In genomic region chr4:117124518-117125347, GRCm38 (mm10) we compare ENCODE assay signal across 8 mouse cellular contexts. TPM values are rescaled to one million over a fixed set of nuclear protein-coding genes. Genes with fewer than 3 reads are reported as not detected.
DNase-seq lines count a peak whose midpoint lies in the region; ATAC-seq and TF ChIP-seq lines count a peak whose summit lies in the region.

No protein-coding gene starts in this region.

- TF ChIP-seq CTCF in G1E (IDR thresholded peaks at IDR 0.05; ENCODE audit: low read depth, low read length): no peak
- no peak for TF ChIP-seq CTCF in forebrain, postnatal 0 days (IDR thresholded peaks at IDR 0.05; ENCODE audit: low read depth)
- TF ChIP-seq CTCF in liver, postnatal 0 days (IDR thresholded peaks at IDR 0.05; ENCODE audit: low read depth): 0 out of 2 replicates have a peak, but pooled peaks have one; percentile 5

- no peaks in the 10 kb centered on the region for H3K9me3 ChIP-seq in G1E (replicated peaks)
- no peaks in the 10 kb centered on the region for H3K9me3 ChIP-seq in forebrain, postnatal 0 days (ENCODE audit: low read length)
- no peaks in the 10 kb centered on the region for H3K9me3 ChIP-seq in intestine, embryonic 14.5 days (ENCODE audit: control insufficient read depth, low read length)
- no peaks in the 10 kb centered on the region for H3K9me3 ChIP-seq in liver, postnatal 0 days (ENCODE audit: low read length)
- no peaks in the 10 kb centered on the region for H3K9me3 ChIP-seq in neural tube, embryonic 15.5 days (replicated peaks)

- no peak; the same call in 1 of the 2 replicates for TF ChIP-seq EP300 in liver, postnatal 0 days (IDR thresholded peaks at IDR 0.05; ENCODE audit: low read depth)

- 0 out of 2 replicates have a peak overlapping the region, but pooled peaks have one; percentile 1 for H3K4me2 ChIP-seq in forebrain, postnatal 0 days (ENCODE audit: low read depth)
- H3K4me2 ChIP-seq in intestine, embryonic 14.5 days (ENCODE audit: low read length): peak overlapping the region; percentile 39
- peak overlapping the region; percentile 47 for H3K4me2 ChIP-seq in liver, postnatal 0 days (ENCODE audit: low read depth, low read length)
- H3K4me2 ChIP-seq in neural tube, embryonic 15.5 days: peak overlapping the region; percentile 13

- ATAC-seq in G1E (ENCODE audit: extremely low read depth, insufficient number of reproducible peaks, low FRiP score, poor library complexity, severe bottlenecking): peak; percentile 46
- ATAC-seq in forebrain, postnatal 0 days: no peak
- ATAC-seq in intestine, embryonic 14.5 days (replicated peaks; ENCODE audit: low FRiP score, low TSS enrichment, low read depth): no peak
- no peak for ATAC-seq in liver, postnatal 0 days
- no peak for ATAC-seq in neural tube, embryonic 15.5 days (ENCODE audit: low FRiP score)

- H3K36me3 ChIP-seq in G1E (replicated peaks): peaks cover 37% of the 10 kb centered on the region
- peaks cover 15% of the 10 kb centered on the region for H3K36me3 ChIP-seq in forebrain, postnatal 0 days (ENCODE audit: insufficient read depth)
- H3K36me3 ChIP-seq in intestine, embryonic 14.5 days (ENCODE audit: control insufficient read depth, insufficient read depth, low read length): 0 out of 2 replicates have a peak, but pooled peaks cover 4% of the 10 kb centered on the region
- H3K36me3 ChIP-seq in liver, postnatal 0 days (replicated peaks; ENCODE audit: insufficient read depth, low read length): peaks cover 16% of the 10 kb centered on the region
- H3K36me3 ChIP-seq in neural tube, embryonic 15.5 days: peaks cover 21% of the 10 kb centered on the region

- H3K27me3 ChIP-seq in G1E (ENCODE audit: insufficient read depth, low read length): no peaks in the 10 kb centered on the region
- no peaks in the 10 kb centered on the region for H3K27me3 ChIP-seq in forebrain, postnatal 0 days (ENCODE audit: insufficient read depth, low read length)
- no peaks in the 10 kb centered on the region for H3K27me3 ChIP-seq in intestine, embryonic 14.5 days (replicated peaks; ENCODE audit: control insufficient read depth, insufficient read depth, low read length)
- no peaks in the 10 kb centered on the region for H3K27me3 ChIP-seq in liver, postnatal 0 days (ENCODE audit: insufficient read depth, low read length)
- no peaks in the 10 kb centered on the region for H3K27me3 ChIP-seq in neural tube, embryonic 15.5 days (replicated peaks)

- H3K9ac ChIP-seq in forebrain, postnatal 0 days: peak overlapping the region; percentile 44
- H3K9ac ChIP-seq in intestine, embryonic 14.5 days (ENCODE audit: low read length): peak overlapping the region; percentile 31; the same call in 1 of the 2 replicates
- H3K9ac ChIP-seq in liver, postnatal 0 days (replicated peaks): 0 out of 2 replicates have a peak overlapping the region, but pooled peaks have one; percentile 24
- H3K9ac ChIP-seq in neural tube, embryonic 15.5 days (replicated peaks): peak overlapping the region; percentile 43; the same call in 1 of the 2 replicates

- DNase-seq in B cell, adult 2 months: peak; percentile 70 to 73
- peak; percentile 69 for DNase-seq in G1E (ENCODE audit: low spot score)
- no peak for DNase-seq in forebrain, postnatal 0 days
- no peak for DNase-seq in intestine, embryonic 14.5 days (ENCODE audit: low spot score)
- peak; percentile 62 for DNase-seq in liver, postnatal 0 days
- no peak for DNase-seq in urinary bladder, postnatal 10 days (ENCODE audit: low spot score)
- DNase-seq in right cerebral cortex, postnatal 36 days (ENCODE audit: low spot score in 2 of 2): no peak

- H3K4me1 ChIP-seq in G1E (ENCODE audit: insufficient read depth, low read depth, low read length): peaks cover 71% of the 10 kb centered on the region
- H3K4me1 ChIP-seq in forebrain, postnatal 0 days (ENCODE audit: insufficient read depth): peaks cover 14% of the 10 kb centered on the region
- H3K4me1 ChIP-seq in intestine, embryonic 14.5 days (replicated peaks; ENCODE audit: control insufficient read depth, insufficient read depth, low read length): peaks cover 34% of the 10 kb centered on the region
- peaks cover 43% of the 10 kb centered on the region for H3K4me1 ChIP-seq in liver, postnatal 0 days (ENCODE audit: insufficient read depth)
- H3K4me1 ChIP-seq in neural tube, embryonic 15.5 days: peaks cover 30% of the 10 kb centered on the region

- 77% methylated on average over 14 of the region's 14 CpGs for WGBS in forebrain, postnatal 0 days
- 60% methylated on average over 14 of the region's 14 CpGs for WGBS in intestine, embryonic 14.5 days
- WGBS in liver, postnatal 0 days (ENCODE audit: insufficient replicate concordance): 23% methylated on average over 14 of the region's 14 CpGs
- whole genome bisulfite sequencing in neural tube, embryonic 15.5 days: 70% methylated on average over 14 of the region's 14 CpGs

- peak overlapping the region; percentile 58; the same call in 1 of the 2 replicates for H3K4me3 ChIP-seq in G1E (ENCODE audit: low read depth, low read length)
- H3K4me3 ChIP-seq in forebrain, postnatal 0 days (ENCODE audit: low read depth, low read length): no peak overlapping the region
- no peak overlapping the region; the same call in 1 of the 2 replicates for H3K4me3 ChIP-seq in intestine, embryonic 14.5 days (ENCODE audit: low read depth, low read length)
- H3K4me3 ChIP-seq in liver, postnatal 0 days (ENCODE audit: low read depth, low read length): 0 out of 2 replicates have a peak overlapping the region, but pooled peaks have one; percentile 9
- no peak overlapping the region for H3K4me3 ChIP-seq in neural tube, embryonic 15.5 days (replicated peaks)

- peak overlapping the region; percentile 72 for H3K27ac ChIP-seq in forebrain, postnatal 0 days (ENCODE audit: low read depth, low read length)
- peak overlapping the region; percentile 78 for H3K27ac ChIP-seq in intestine, embryonic 14.5 days (ENCODE audit: low read depth)
- peak overlapping the region; percentile 89 for H3K27ac ChIP-seq in liver, postnatal 0 days (ENCODE audit: low read depth)
- H3K27ac ChIP-seq in neural tube, embryonic 15.5 days (replicated peaks): peak overlapping the region; percentile 76

RNA-seq across cellular contexts. Expression of gene Btbd19, which starts 0.8 kb away (rescaled TPM):
- total RNA-seq in G1E (2014; fragmentation: Nextera tagmentation) (34.6 and 46.3 TPM in 2 replicates), G1E (2017) (12.3 and 12.8 TPM in 2 replicates)
- 20.0 and 33.5 TPM in 2 replicates for polyA plus RNA-seq in G1E (2012)
- 5.5 and 11.4 TPM in 2 replicates for total RNA-seq in forebrain, postnatal 0 days (2014; rRNA removed)
- polyA plus RNA-seq in forebrain, postnatal 0 days (2015; fragmentation: Nextera tagmentation; extraction: Ambion mirVana): 4.1 and 6.0 TPM in 2 replicates
- polyA plus RNA-seq in intestine, embryonic 14.5 days (2014; fragmentation: Nextera tagmentation; extraction: Ambion mirVana): 6.6 and 7.2 TPM in 2 replicates
- polyA plus RNA-seq in liver, postnatal 0 days (2015; fragmentation: Nextera tagmentation; extraction: Ambion mirVana): 2.3 and 2.5 TPM in 2 replicates
- 4.7 and 5.5 TPM in 2 replicates for polyA plus RNA-seq in neural tube, embryonic 15.5 days (2015; fragmentation: Nextera tagmentation; extraction: Ambion mirVana)

RNA-seq across cellular contexts. Expression of gene Tctex1d4, which starts 1.9 kb away (rescaled TPM):
- total RNA-seq in G1E (2014; fragmentation: Nextera tagmentation) (1.7 TPM in 1 of 2 replicates, not detected in the other), G1E (2017) (1.8 TPM in 2 replicates)
- 2.4 and 3.3 TPM in 2 replicates for polyA plus RNA-seq in G1E (2012)
- 3.1 and 6.2 TPM in 2 replicates for total RNA-seq in forebrain, postnatal 0 days (2014; rRNA removed)
- 1.3 and 1.7 TPM in 2 replicates for polyA plus RNA-seq in forebrain, postnatal 0 days (2015; fragmentation: Nextera tagmentation; extraction: Ambion mirVana)
- not detected in 2 replicates for polyA plus RNA-seq in intestine, embryonic 14.5 days (2014; fragmentation: Nextera tagmentation; extraction: Ambion mirVana)
- polyA plus RNA-seq in liver, postnatal 0 days (2015; fragmentation: Nextera tagmentation; extraction: Ambion mirVana): 0.33 TPM in 1 of 2 replicates, not detected in the other
- polyA plus RNA-seq in neural tube, embryonic 15.5 days (2015; fragmentation: Nextera tagmentation; extraction: Ambion mirVana): not detected in 2 replicates

RNA-seq across cellular contexts. Expression of gene Plk3, which starts 9.0 kb away (rescaled TPM):
- total RNA-seq in G1E (2014; fragmentation: Nextera tagmentation) (1.4 and 1.9 TPM in 2 replicates), G1E (2017) (5.2 and 6.4 TPM in 2 replicates)
- polyA plus RNA-seq in G1E (2012): 4.4 and 6.0 TPM in 2 replicates
- 10.2 and 16.9 TPM in 2 replicates for total RNA-seq in forebrain, postnatal 0 days (2014; rRNA removed)
- polyA plus RNA-seq in forebrain, postnatal 0 days (2015; fragmentation: Nextera tagmentation; extraction: Ambion mirVana): 14.4 and 18.2 TPM in 2 replicates
- 3.1 and 3.7 TPM in 2 replicates for polyA plus RNA-seq in intestine, embryonic 14.5 days (2014; fragmentation: Nextera tagmentation; extraction: Ambion mirVana)
- 4.8 TPM in 2 replicates for polyA plus RNA-seq in liver, postnatal 0 days (2015; fragmentation: Nextera tagmentation; extraction: Ambion mirVana)
- 19.5 and 22.5 TPM in 2 replicates for polyA plus RNA-seq in neural tube, embryonic 15.5 days (2015; fragmentation: Nextera tagmentation; extraction: Ambion mirVana)

RNA-seq across cellular contexts. Expression of gene Ptch2, which starts 28.9 kb away (rescaled TPM):
- 3.3 TPM in 1 of 2 replicates, not detected in the other for total RNA-seq in G1E (2014; fragmentation: Nextera tagmentation)
- 0.38 TPM in 1 of 2 replicates, not detected in the other for total RNA-seq in G1E (2017)
- not detected in 2 replicates for polyA plus RNA-seq in G1E (2012)
- 4.0 and 8.6 TPM in 2 replicates for total RNA-seq in forebrain, postnatal 0 days (2014; rRNA removed)
- 0.96 and 1.9 TPM in 2 replicates for polyA plus RNA-seq in forebrain, postnatal 0 days (2015; fragmentation: Nextera tagmentation; extraction: Ambion mirVana)
- polyA plus RNA-seq in intestine, embryonic 14.5 days (2014; fragmentation: Nextera tagmentation; extraction: Ambion mirVana): 8.2 and 8.4 TPM in 2 replicates
- polyA plus RNA-seq in liver, postnatal 0 days (2015; fragmentation: Nextera tagmentation; extraction: Ambion mirVana): 0.43 and 0.52 TPM in 2 replicates
- 6.9 and 7.1 TPM in 2 replicates for polyA plus RNA-seq in neural tube, embryonic 15.5 days (2015; fragmentation: Nextera tagmentation; extraction: Ambion mirVana)

RNA-seq across cellular contexts. Expression of gene Rps8, which starts 31.3 kb away (rescaled TPM):
- total RNA-seq in G1E (2014; fragmentation: Nextera tagmentation): 2,089 and 2,273 TPM in 2 replicates
- total RNA-seq in G1E (2017): 1,736 TPM in 2 replicates
- 2,887 and 5,494 TPM in 2 replicates for polyA plus RNA-seq in G1E (2012)
- total RNA-seq in forebrain, postnatal 0 days (2014; rRNA removed): 784 and 1,295 TPM in 2 replicates
- polyA plus RNA-seq in forebrain, postnatal 0 days (2015; fragmentation: Nextera tagmentation; extraction: Ambion mirVana): 481 and 630 TPM in 2 replicates
- 1,373 and 1,522 TPM in 2 replicates for polyA plus RNA-seq in intestine, embryonic 14.5 days (2014; fragmentation: Nextera tagmentation; extraction: Ambion mirVana)
- 543 and 557 TPM in 2 replicates for polyA plus RNA-seq in liver, postnatal 0 days (2015; fragmentation: Nextera tagmentation; extraction: Ambion mirVana)
- 530 and 610 TPM in 2 replicates for polyA plus RNA-seq in neural tube, embryonic 15.5 days (2015; fragmentation: Nextera tagmentation; extraction: Ambion mirVana)

Comparison
In these comparisons a context has a peak if more than half of its experiments do, and no peak if none do; other contexts are left out.
1. DNase-seq: peak in B cell, adult 2 months (2 of 2), G1E (single experiment) and liver, postnatal 0 days (single experiment); none in forebrain, postnatal 0 days (single experiment), intestine, embryonic 14.5 days (single experiment), urinary bladder, postnatal 10 days (single experiment) and right cerebral cortex, postnatal 36 days (0 of 2).
2. H3K4me3 ChIP-seq: peak in G1E (single experiment) and liver, postnatal 0 days (single experiment); none in forebrain, postnatal 0 days (single experiment), intestine, embryonic 14.5 days (single experiment) and neural tube, embryonic 15.5 days (single experiment).
3. Peak in every context shown above with its lines, with median percentiles within 50 percentile points of each other: H3K27ac ChIP-seq, H3K4me2 ChIP-seq and H3K9ac ChIP-seq.